Mouse (Mus musculus) hindbrain, embryonic 11.5 days (tissue): ENCODE results near the gene Btnl2. TPM values are rescaled to one million over a fixed set of nuclear protein-coding genes. Genes with fewer than 3 reads are reported as not detected.

Experiments used
- ATAC-seq: fragments of 200-750 bp; cut with Nextera tagmentation; 2 replicates; pipeline ENCODE4 v1.8.0; 2017; ENCODE audit warnings: mild to moderate bottlenecking, moderate TSS enrichment, moderate library complexity; ENCODE audit not compliant: low FRiP score
- DNase-seq: peaks from one replicate; pipeline ENCODE4 v3.0.0-alpha.2; 2015; ENCODE audit warnings: low spot score
- H3K27ac ChIP-seq: fragments of 300-500 bp; sonication (generic); 2 replicates; pipeline ENCODE4 v1.5.1; 2014; ENCODE audit warnings: mild to moderate bottlenecking, low read depth, low read length
- H3K27me3 ChIP-seq: fragments of 300-500 bp; sonication (generic); 2 replicates; pipeline ENCODE4 v1.6.1; 2014; ENCODE audit warnings: mild to moderate bottlenecking, low read length, moderate library complexity, mixed read lengths; ENCODE audit not compliant: control insufficient read depth, insufficient read depth
- H3K36me3 ChIP-seq: fragments of 300-500 bp; sonication (generic); 2 replicates; pipeline ENCODE4 v1.6.1; 2014; ENCODE audit warnings: mild to moderate bottlenecking, low read length, moderate library complexity, mixed read lengths; ENCODE audit not compliant: control insufficient read depth, insufficient read depth
- H3K4me1 ChIP-seq: fragments of 300-500 bp; sonication (generic); replicated peaks from 2 replicates; pipeline ENCODE4 v1.6.1; 2014; ENCODE audit warnings: low read length, mixed read lengths; ENCODE audit not compliant: control insufficient read depth, insufficient read depth
- H3K4me2 ChIP-seq: fragments of 300-500 bp; sonication (generic); replicated peaks from 2 replicates; pipeline ENCODE4 v1.6.1; 2014; ENCODE audit warnings: mild to moderate bottlenecking, low read depth, low read length
- H3K4me3 ChIP-seq: fragments of 300-500 bp; sonication (generic); 2 replicates; pipeline ENCODE4 v1.5.1; 2014; ENCODE audit warnings: low read depth, low read length
- H3K9ac ChIP-seq: fragments of 300-500 bp; sonication (generic); 2 replicates; pipeline ENCODE4 v1.6.1; 2014; ENCODE audit warnings: low read depth, low read length
- H3K9me3 ChIP-seq: fragments of 300-500 bp; sonication (generic); 2 replicates; pipeline ENCODE4 v1.6.1; 2016; ENCODE audit warnings: low read length; ENCODE audit not compliant: control insufficient read depth
- WGBS: fragments of 180-500 bp; shearing (Covaris S2); extraction: QIAGEN DNeasy Blood & Tissue Kit; methylation state at CpG from one replicate; pipeline ENCODE4 v1.1.7; 2014; 5-methylcytosine and 5-hydroxymethylcytosine counted together
- polyA plus RNA-seq: library from polyadenylated mRNA; unstranded; fragments of >200 nt; fragmentation: Nextera tagmentation; extraction: Ambion mirVana; gene quantifications from 2 replicates; pipeline ENCODE4 v1.2.1, GENCODE M21; 2014

Btnl2 gene
- polyA plus RNA-seq, 1 experiment from 2014 or later: not detected

DNA sequence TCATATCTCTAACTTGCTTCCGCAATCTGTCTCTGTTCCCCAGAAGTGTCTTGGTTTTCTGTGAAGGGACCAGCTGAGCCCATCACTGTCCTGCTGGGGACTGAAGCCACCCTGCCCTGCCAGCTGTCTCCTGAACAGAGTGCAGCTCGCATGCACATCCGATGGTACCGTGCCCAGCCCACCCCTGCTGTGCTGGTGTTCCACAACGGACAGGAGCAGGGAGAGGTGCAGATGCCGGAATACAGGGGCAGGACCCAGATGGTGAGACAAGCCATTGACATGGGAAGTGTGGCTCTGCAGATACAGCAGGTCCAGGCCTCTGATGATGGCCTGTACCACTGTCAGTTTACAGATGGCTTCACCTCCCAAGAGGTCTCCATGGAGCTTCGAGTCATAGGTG is 24.8 kb downstream of the Btnl2 start:
- ATAC-seq (no peak), DNase-seq (no peak)
- no peaks in the 10 kb centered on the region for H3K36me3 ChIP-seq
- 74% methylated on average over 7 of the region's 7 CpGs for WGBS
- H3K27me3 ChIP-seq: no peaks in the 10 kb centered on the region
- no peak overlapping the region for H3K4me2 ChIP-seq
- no peaks in the 10 kb centered on the region for H3K9me3 ChIP-seq
- no peak overlapping the region for H3K9ac ChIP-seq
- no peak overlapping the region for H3K4me3 ChIP-seq
- H3K4me1 ChIP-seq: no peaks in the 10 kb centered on the region
- H3K27ac ChIP-seq: no peak overlapping the region

- H3K9ac ChIP-seq: no peak overlapping the region
- no peak overlapping the region for H3K27ac ChIP-seq
- H3K27me3 ChIP-seq: no peaks in the 10 kb centered on the region
- no peak overlapping the region for H3K4me2 ChIP-seq
- no peak for ATAC-seq
- no peak overlapping the region for H3K4me3 ChIP-seq
- 74% methylated on average over 11 of the region's 11 CpGs for WGBS
- H3K36me3 ChIP-seq: no peaks in the 10 kb centered on the region
- DNase-seq: no peak
- H3K9me3 ChIP-seq: no peaks in the 10 kb centered on the region
- no peaks in the 10 kb centered on the region for H3K4me1 ChIP-seq
These were observed 27.3 kb downstream of the Btnl2 start for GRCm38 (mm10) chr17:34381876-34382275.

DNA sequence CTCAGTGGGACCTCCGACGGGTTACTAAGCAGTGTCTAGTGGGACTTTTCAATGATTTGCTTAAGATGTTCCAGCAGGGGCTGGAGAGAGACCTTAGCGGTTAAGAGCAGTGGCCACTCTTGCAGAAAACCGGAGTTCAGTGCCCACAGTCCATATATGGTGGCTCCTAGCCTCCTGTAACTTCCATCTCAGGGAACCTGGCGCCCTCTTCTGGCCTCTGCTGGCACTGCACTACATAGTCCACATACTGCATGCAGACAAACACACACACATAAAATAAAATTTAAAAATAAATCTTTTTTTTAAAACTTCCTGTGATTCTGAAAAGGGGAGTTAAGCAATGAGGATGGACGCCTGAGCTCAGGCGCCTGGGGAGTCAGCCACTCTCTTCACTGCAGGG is 28.6 kb downstream of the Btnl2 start:
- ATAC-seq: no peak
- peak; percentile 30 for DNase-seq

DNA sequence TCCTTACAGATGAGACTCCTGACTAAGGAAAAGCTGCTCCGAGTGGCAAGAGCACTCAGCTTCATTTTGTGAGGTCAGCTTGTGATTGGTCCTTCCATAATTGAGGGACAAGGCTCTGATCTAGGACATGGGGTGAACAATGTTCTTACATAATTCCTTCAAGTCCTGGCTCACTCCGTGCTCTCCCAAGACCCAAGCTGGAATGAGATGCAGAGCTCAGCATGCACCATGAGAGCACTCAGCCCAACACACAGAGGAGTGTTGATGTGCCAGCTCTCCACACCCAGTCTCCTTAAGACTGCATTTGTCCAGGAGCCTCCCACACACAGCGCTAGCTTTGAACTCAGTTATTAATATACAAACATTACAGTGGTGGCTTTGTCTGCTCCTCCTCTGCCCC is 30.1 kb downstream of the Btnl2 start:
- DNase-seq: no peak
- Histone ChIP-seq H3K36me3 (no peaks in the 10 kb centered on the region), H3K4me2 (no peak overlapping the region), H3K4me1 (no peaks in the 10 kb centered on the region), H3K9me3 (no peaks in the 10 kb centered on the region), H3K27me3 (no peaks in the 10 kb centered on the region), H3K4me3 (no peak overlapping the region), H3K27ac (no peak overlapping the region), H3K9ac (no peak overlapping the region)
- no peak for ATAC-seq
- 81% methylated on average over 3 of the region's 3 CpGs for WGBS

More for the DNA sequence above, 28.6 kb downstream of the Btnl2 start:
- H3K27ac ChIP-seq: no peak overlapping the region
- no peaks in the 10 kb centered on the region for H3K9me3 ChIP-seq
- H3K4me3 ChIP-seq: no peak overlapping the region
- H3K9ac ChIP-seq: no peak overlapping the region
- H3K36me3 ChIP-seq: no peaks in the 10 kb centered on the region
- no peaks in the 10 kb centered on the region for H3K4me1 ChIP-seq
- no peaks in the 10 kb centered on the region for H3K27me3 ChIP-seq
- 72% methylated on average over 7 of the region's 7 CpGs for WGBS
- H3K4me2 ChIP-seq: no peak overlapping the region

DNA sequence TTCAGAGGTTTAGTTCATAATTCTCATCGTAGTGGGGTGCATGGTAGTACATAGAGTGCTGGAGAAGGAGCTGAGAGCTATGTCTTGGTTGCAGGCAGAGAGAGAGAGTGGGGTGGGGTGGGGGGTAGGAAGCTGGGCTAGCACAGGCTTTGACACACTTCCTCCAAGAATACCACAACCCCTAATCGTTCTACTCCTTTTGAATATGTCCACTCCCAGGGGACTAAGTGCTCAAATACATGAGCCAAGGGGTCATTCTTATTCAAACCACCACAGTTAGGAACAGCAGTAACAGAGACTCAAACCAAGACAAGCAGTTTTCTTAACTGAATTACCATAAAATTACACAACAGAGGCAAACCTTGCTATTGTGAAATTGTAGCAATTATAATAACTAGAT is 32.0 kb downstream of the Btnl2 start:
- whole genome bisulfite sequencing: 67% methylated on average over 2 of the region's 2 CpGs
- Histone ChIP-seq H3K9ac (no peak overlapping the region), H3K4me1 (no peaks in the 10 kb centered on the region), H3K27ac (no peak overlapping the region), H3K4me3 (no peak overlapping the region), H3K36me3 (no peaks in the 10 kb centered on the region), H3K27me3 (peaks cover 2% of the 10 kb centered on the region; the same call in 1 of the 2 replicates), H3K9me3 (no peaks in the 10 kb centered on the region), H3K4me2 (no peak overlapping the region)
- no peak for DNase-seq
- no peak for ATAC-seq

- no peak overlapping the region for H3K27ac ChIP-seq
- H3K9ac ChIP-seq: no peak overlapping the region
- H3K4me2 ChIP-seq: no peak overlapping the region
- WGBS: 33% methylated on average over 4 of the region's 4 CpGs
- no peaks in the 10 kb centered on the region for H3K4me1 ChIP-seq
- H3K27me3 ChIP-seq: peaks cover 4% of the 10 kb centered on the region; the same call in 1 of the 2 replicates
- ATAC-seq: no peak
- H3K9me3 ChIP-seq: no peaks in the 10 kb centered on the region
- DNase-seq: peak; percentile 52
- no peaks in the 10 kb centered on the region for H3K36me3 ChIP-seq
- H3K4me3 ChIP-seq: no peak overlapping the region
These were observed 33.9 kb downstream of the Btnl2 start for GRCm38 (mm10) chr17:34388513-34388912.

DNA sequence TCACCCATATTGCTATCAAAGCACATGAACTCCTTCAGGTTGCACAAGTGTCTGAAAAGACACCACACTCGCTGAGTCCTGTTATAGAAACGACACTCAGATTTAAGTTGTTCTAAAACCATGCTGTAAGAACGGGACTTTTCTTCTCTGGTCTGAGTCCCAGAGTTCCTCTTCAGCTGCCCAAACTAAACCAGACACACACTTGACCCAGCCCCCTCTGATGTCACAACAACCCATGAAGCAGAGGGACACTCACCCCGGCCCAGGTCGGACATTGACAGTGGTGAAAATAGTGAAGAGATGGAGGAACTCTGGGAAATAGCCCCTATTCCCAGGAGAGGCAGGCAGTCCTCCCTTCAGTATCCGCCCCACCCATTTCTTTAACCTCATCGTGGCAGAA is 36.9 kb downstream of the Btnl2 start:
- ATAC-seq: no peak
- no peaks in the 10 kb centered on the region for H3K4me1 ChIP-seq
- DNase-seq: no peak
- H3K9ac ChIP-seq: no peak overlapping the region
- H3K4me2 ChIP-seq: no peak overlapping the region; the same call in 1 of the 2 replicates
- H3K36me3 ChIP-seq: no peaks in the 10 kb centered on the region
- no peak overlapping the region for H3K27ac ChIP-seq
- WGBS: 74% methylated on average over 7 of the region's 7 CpGs
- no peak overlapping the region for H3K4me3 ChIP-seq
- H3K27me3 ChIP-seq: peaks cover 4% of the 10 kb centered on the region; the same call in 1 of the 2 replicates
- no peaks in the 10 kb centered on the region for H3K9me3 ChIP-seq

DNA sequence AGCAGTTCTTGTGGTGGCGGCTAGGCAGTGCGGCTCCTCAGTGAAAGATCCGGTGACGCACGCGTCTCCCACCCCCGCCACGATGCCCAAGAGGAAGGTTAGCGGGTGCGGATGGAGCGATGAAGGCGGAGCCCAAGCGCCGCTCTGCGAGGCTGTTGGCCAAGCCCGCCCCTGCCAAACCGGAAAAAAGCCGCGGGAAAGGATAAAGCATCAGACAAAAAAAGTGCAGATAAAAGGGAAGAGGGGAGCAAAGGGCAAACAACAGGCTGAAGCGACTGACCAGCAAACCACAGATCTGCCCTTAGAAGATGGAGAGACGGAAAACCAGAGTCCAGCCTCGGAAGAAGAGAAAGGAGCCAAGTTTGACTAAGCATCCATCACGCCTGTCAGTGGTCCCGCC is 37.7 kb downstream of the Btnl2 start:
- Histone ChIP-seq H3K27me3 (peaks cover 4% of the 10 kb centered on the region; the same call in 1 of the 2 replicates), H3K4me1 (no peaks in the 10 kb centered on the region), H3K9me3 (no peaks in the 10 kb centered on the region), H3K27ac (no peak overlapping the region), H3K9ac (0 out of 2 replicates have a peak overlapping the region, but pooled peaks have one; percentile 37), H3K36me3 (no peaks in the 10 kb centered on the region), H3K4me2 (peak overlapping the region; percentile 58), H3K4me3 (peak overlapping the region; percentile 28)
- DNase-seq (peak; percentile 62), ATAC-seq (peak; percentile 51; the same call in 1 of the 2 replicates)
- WGBS: 4% methylated on average over 24 of the region's 24 CpGs

DNA sequence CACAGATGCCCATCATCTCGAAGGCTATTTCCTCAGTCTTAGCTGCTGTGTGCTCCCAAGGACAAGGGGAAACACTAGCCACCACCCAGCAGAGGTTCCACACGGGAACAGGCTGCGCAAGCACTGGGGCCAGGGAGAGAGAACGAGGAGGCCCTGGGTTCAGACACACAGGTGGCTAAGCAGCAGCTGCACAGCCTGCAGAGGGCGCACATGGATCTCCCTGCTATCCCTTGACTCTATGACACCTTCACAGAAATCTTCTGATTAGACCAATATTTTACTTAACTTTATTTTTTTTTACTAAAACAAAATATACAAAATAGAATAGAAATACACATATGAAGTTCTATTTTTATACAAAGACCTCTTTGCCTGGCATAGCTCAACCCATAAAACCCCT is 42.7 kb downstream of the Btnl2 start:
- no peak overlapping the region for H3K9ac ChIP-seq
- no peaks in the 10 kb centered on the region for H3K4me1 ChIP-seq
- no peak for ATAC-seq
- no peaks in the 10 kb centered on the region for H3K9me3 ChIP-seq
- 73% methylated on average over 5 of the region's 5 CpGs for WGBS
- DNase-seq: no peak
- H3K27me3 ChIP-seq: no peaks in the 10 kb centered on the region
- H3K4me2 ChIP-seq: no peak overlapping the region
- no peak overlapping the region for H3K4me3 ChIP-seq
- no peaks in the 10 kb centered on the region for H3K36me3 ChIP-seq
- H3K27ac ChIP-seq: no peak overlapping the region
